Mouse (Mus musculus) embryo, embryonic 10.5 days (tissue): ENCODE measurements around the gene Atg5.

ENCODE experiments used
- DNase-seq: peaks from one replicate; pipeline ENCODE4 v3.0.0-alpha.2; 2015; ENCODE audit warnings: low spot score

The Atg5 gene

GRCm38 (mm10) chr10:44353467-44353866 is 85.3 kb downstream of the Atg5 start:
- DNase-seq = no peak

GRCm38 (mm10) chr10:44354393-44354792 is 86.2 kb downstream of the Atg5 start:
- DNase-seq = no peak

DNA sequence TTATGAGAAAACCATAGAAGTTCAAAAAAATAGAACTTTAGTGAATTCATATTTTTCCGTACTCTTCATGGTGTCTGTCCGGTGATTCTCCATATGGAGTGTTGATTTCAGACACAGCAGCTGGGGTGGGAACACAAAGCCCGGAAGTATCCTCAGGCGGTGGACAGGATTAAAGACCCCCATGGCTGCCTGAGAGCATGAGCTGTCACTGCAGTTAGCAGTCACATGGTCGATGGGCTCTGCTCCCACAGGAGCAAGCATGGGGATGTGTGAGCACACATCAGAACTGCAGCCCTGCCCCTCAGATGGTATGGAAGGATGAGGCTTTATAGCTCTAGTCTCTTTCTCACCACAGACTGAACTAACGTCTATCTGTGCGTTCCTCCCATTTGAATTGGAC is 87.1 kb downstream of the Atg5 start:
- no peak for DNase-seq

DNA sequence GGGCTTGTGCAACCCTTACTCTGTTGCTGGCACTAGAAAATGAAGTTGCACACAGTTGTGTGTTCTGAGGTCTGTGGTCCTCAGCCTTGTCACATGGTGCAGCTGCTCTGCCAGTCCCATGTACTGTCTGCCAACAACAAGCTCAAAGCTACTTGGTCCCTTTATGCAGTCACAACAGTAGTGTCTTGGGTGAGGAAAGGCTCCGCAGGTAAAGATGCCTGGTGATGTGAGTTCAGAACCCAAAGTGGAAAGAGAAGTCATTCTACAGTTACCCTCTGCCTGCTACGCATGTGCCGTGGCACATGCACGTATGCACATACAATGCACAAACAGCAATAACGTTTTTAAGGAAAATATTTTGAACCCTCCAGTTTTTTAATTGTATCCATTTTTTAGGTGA is 88.5 kb downstream of the Atg5 start:
- no peak for DNase-seq

GRCm38 (mm10) chr10:44357316-44357715 is 89.2 kb downstream of the Atg5 start:
- peak; percentile 76 for DNase-seq

- peak; percentile 33 for DNase-seq
Observed at GRCm38 (mm10) chr10:44358816-44359215, 90.7 kb downstream of the Atg5 start.

DNA sequence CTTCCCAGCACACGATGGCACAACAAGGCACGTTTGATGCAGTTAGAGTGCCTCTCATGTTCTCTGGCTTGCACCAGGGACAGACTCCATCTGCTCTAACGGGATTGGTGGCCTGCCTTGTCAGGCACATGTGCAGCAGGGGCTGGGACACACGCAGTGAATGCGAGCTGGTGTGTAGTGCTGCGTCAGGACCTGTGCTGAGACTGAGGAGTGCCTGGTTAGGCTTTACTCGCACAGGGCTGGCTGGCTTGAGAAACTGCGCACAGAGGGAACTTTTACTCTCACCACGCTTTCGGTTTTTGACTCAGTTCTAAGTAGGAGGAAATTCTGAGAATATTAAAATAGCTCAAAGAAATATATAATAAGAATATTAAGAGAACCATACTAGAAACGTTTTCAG is 92.5 kb downstream of the Atg5 start:
- DNase-seq = no peak

GRCm38 (mm10) chr10:44362435-44362834 is 94.3 kb downstream of the Atg5 start:
- no peak for DNase-seq

DNA sequence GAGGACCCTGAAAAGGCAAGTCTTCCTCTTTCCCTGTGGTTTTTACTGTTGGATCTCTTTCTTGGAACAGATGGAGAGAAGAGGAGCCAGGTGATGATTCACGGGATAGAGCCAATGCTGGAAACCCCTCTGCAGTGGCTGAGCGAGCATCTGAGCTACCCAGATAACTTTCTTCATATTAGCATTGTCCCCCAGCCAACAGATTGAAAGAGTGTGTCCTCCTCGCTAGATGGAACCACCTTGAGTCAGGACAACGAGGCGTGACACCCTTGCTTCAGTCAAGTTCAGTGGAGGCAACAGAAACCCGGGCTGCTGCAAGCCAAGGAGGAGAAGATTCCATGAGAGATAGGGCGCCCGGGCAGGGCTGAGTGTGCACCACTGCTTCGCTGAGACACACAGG is 94.7 kb downstream of the Atg5 start:
- DNase-seq = no peak

DNA sequence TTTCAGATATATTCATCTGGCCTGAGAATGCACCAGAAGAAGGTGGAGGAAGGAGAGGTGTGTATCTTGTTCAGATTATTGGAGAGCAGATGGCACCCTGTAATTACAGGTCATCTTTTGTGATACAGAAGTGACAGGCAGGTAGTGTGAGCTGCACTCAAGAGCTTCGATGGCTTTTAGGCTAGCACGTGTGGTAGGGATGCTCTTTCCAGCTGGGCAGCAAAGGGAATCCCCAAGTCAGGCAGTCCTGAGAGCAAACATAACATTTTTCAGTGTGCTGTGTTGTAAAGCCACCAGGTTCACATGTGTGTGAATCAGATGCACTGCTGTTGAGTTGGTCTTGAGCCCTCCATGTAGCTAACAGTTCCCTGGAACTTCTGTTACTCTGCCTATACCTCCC is 98.0 kb downstream of the Atg5 start:
- DNase-seq = no peak

- no peak for DNase-seq
Observed at GRCm38 (mm10) chr10:44367043-44367442, 98.9 kb downstream of the Atg5 start.

DNA sequence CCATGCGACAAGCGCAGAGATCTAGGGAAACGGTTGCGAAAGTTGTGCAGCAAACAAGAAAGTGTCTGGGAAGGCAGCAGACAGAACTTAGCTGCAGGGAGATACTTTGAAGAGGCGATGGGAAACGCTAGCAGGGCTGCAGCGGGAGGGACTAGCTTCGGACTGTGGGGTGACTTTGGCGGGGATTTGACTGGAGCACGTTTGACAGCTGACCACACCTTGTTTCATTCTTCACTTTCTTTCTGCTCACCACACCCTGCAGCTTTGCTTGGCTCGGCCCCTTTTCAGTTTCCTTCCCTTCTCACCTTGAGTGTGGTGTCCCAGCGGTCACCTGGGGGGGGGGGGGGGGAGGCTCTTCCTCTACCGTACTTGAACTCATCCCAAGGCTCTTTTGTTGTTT is 100.4 kb downstream of the Atg5 start:
- no peak for DNase-seq

- no peak for DNase-seq
Observed at GRCm38 (mm10) chr10:44370666-44371065, 102.5 kb downstream of the Atg5 start.

DNA sequence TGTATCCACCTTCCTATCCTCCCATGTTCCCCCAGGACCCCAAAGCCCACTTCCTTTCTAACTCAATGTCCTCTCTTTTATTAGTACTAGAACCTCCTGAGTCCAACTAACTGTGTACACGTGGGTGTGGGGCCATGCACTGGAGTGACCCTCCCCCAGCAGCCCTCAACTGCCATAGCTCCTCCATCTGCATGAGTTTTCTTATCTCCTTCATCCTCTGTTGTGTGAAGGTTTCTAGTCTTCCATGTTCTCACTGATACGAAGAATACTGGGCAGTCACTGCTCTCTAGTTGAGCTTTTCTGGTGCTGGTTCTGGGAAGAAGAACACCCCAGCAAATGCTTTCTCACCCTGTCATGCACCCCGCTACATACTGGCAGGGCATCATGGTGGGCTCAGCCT is 104.1 kb downstream of the Atg5 start:
- no peak for DNase-seq

- no peak for DNase-seq
Observed at GRCm38 (mm10) chr10:44374678-44375077, 106.5 kb downstream of the Atg5 start.

DNA sequence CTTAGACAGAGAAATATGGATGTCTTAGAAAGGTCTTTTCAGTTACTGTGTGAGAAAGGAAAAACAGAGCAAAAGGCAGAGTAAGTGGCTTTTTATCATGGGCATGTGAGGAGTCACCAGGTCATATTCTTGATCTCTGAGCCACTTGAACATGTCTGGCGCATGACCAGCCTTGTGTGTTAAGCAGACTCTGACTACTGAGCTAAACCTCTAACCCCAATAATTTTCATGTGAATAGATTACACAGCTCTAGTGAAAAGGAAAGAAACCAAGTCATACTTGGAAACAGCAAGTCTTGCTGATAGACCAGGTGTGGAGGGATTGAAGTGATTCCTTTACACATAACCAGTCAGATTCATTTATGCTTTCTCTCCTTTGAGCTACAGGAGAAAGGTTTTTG is 107.3 kb downstream of the Atg5 start:
- DNase-seq = no peak

DNA sequence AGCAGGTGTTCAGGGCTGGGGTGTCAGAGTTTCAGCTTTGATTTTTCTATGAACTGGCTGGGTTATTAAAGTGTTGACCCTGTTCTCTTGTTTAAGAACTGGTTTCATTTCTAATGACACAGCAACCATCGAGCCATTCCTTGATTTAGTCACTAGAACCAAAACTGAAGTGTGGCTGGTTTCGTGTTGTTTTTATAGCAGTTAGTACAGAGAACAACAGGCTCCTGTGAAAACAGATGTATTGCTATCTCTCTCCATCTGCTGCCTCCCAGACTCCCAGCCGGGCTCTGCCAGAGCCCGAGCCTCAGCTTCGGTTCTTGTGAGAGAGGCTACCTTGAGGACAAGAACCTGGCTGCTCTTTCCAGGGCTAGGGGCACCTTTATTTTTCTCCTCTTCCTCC is 109.7 kb downstream of the Atg5 start:
- no peak for DNase-seq

- DNase-seq = no peak
Observed at GRCm38 (mm10) chr10:44378403-44378802, 110.2 kb downstream of the Atg5 start.

GRCm38 (mm10) chr10:44380476-44381208 is 112.5 kb downstream of the Atg5 start:
- peak; percentile 41 for DNase-seq

DNA sequence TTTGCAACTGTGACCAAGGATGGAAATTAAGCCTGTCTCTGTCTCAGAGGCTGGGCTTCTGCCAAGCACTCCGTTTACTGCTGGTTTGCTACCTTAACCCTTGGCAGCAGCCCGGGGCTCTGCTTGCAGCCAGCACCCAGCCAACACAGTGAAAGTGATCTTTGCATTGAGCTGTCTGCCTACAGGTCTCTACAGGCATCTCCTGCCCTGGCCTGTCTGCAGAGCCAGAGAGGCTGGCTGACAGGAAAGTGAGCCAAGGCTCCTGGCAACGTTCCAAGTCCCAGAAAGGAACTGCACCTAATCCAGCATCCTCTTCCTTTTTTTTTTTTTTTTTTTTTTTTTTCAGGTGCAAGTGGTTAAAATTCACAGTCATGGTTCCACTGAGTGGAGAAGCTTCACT is 113.2 kb downstream of the Atg5 start:
- DNase-seq = no peak

DNA sequence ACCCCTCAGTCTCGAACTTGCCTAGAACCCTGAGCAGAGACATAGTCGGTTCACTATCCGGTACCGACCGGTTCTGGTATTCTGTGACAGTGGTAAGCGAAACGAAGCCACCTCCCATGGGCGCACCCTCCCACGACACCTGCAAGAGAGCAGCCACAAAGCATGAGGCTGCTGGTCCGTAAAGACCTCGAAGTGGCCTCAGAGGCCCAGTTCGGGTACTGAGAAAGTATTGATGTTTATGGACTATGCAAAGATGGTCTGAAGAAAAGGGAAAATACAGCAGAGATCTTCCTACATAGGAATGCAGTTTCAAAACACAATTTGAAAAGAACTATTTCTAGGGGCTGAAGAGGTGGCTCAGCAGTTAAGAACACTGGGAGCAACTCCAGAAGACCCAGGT is 113.8 kb downstream of the Atg5 start:
- DNase-seq = no peak

DNA sequence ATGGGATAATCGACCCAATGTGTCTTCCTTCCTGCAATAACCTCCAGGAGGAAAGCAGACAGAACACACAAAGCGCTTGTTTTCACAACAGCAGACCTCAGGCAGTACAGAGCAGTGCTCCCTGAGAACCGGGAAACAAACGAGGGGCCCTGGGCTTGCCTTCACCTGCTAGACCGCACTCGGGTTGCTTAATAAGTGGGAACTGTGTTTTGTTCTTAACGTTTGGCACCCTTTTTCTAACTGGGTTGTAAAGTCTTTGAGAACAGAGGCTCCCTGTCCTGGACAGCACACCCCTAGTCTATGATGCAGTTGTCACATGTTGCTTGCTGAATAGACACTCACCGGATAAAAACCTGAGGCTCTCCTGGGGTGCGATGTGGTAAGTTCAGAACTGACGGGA is 115.1 kb downstream of the Atg5 start:
- DNase-seq = no peak

GRCm38 (mm10) chr10:44385227-44385626 is 117.1 kb downstream of the Atg5 start:
- DNase-seq = no peak

- no peak for DNase-seq
Observed at GRCm38 (mm10) chr10:44388706-44389233, 120.6 kb downstream of the Atg5 start.
